Mouse (Mus musculus): Measurements from ENCODE around the gene Vsx2. TPM values are rescaled to one million over a fixed set of nuclear protein-coding genes. Genes with fewer than 3 reads are reported as not detected.
A peak's percentile ranks its signal among the peaks of the same experiment; 100 is the strongest.

The Vsx2 gene
- polyA plus RNA-seq (2014; fragmentation: Nextera tagmentation; extraction: Ambion mirVana): 7.3 and 7.4 TPM in 2 replicates

- Histone ChIP-seq H3K9me3 (ENCODE audit: control insufficient read depth, low read length) (no peaks in the 10 kb centered on the region), H3K4me3 (ENCODE audit: low read depth, low read length) (peak within 1 kb of the TSS; percentile 24), H3K4me1 (ENCODE audit: control insufficient read depth, insufficient read depth, low read length) (no peaks in the 10 kb centered on the region), H3K27ac (ENCODE audit: low read depth, low read length) (no peak within 1 kb of the TSS), H3K36me3 (ENCODE audit: control insufficient read depth, insufficient read depth, low read length) (no peaks in the 10 kb centered on the region), H3K27me3 (ENCODE audit: control insufficient read depth, insufficient read depth, low read length) (peaks cover 67% of the 10 kb centered on the region), H3K9ac (ENCODE audit: low read length) (no peak within 1 kb of the TSS), H3K4me2 (ENCODE audit: low read depth) (no peak within 1 kb of the TSS)
- peak; percentile 33 for DNase-seq (ENCODE audit: low spot score)
- ATAC-seq (ENCODE audit: insufficient read depth, low FRiP score, low TSS enrichment): no peak
- 2% methylated on average over 24 of the region's 25 CpGs for WGBS
Observed at GRCm38 (mm10) chr12:84569336-84569970, at the start of gene Vsx2. Vsx2 (plus strand) TSS chr12:84569762.

GRCm38 (mm10) chr12:84523728-84524127 lies 45.8 kb upstream of the Vsx2 start:
- Histone ChIP-seq H3K4me2 (ENCODE audit: low read depth) (no peak overlapping the region), H3K4me1 (ENCODE audit: control insufficient read depth, insufficient read depth, low read length) (no peaks in the 10 kb centered on the region), H3K36me3 (ENCODE audit: control insufficient read depth, insufficient read depth, low read length) (no peaks in the 10 kb centered on the region), H3K27ac (ENCODE audit: low read depth, low read length) (no peak overlapping the region), H3K27me3 (ENCODE audit: control insufficient read depth, insufficient read depth, low read length) (no peaks in the 10 kb centered on the region), H3K9me3 (ENCODE audit: control insufficient read depth, low read length) (no peaks in the 10 kb centered on the region), H3K4me3 (ENCODE audit: low read depth, low read length) (no peak overlapping the region), H3K9ac (ENCODE audit: low read length) (no peak overlapping the region)
- 72% methylated on average over 3 of the region's 3 CpGs for WGBS
- ATAC-seq (ENCODE audit: insufficient read depth, low FRiP score, low TSS enrichment) (no peak), DNase-seq (ENCODE audit: low spot score) (no peak)

- H3K4me2 ChIP-seq (ENCODE audit: low read depth): no peak overlapping the region
- H3K27me3 ChIP-seq (ENCODE audit: control insufficient read depth, insufficient read depth, low read length): no peaks in the 10 kb centered on the region
- no peaks in the 10 kb centered on the region for H3K36me3 ChIP-seq (ENCODE audit: control insufficient read depth, insufficient read depth, low read length)
- no peak overlapping the region for H3K4me3 ChIP-seq (ENCODE audit: low read depth, low read length)
- no peaks in the 10 kb centered on the region for H3K9me3 ChIP-seq (ENCODE audit: control insufficient read depth, low read length)
- H3K9ac ChIP-seq (ENCODE audit: low read length): no peak overlapping the region
- WGBS: 68% methylated on average over 11 of the region's 11 CpGs
- ATAC-seq (ENCODE audit: insufficient read depth, low FRiP score, low TSS enrichment) (no peak), DNase-seq (ENCODE audit: low spot score) (no peak)
- no peak overlapping the region for H3K27ac ChIP-seq (ENCODE audit: low read depth, low read length)
- no peaks in the 10 kb centered on the region for H3K4me1 ChIP-seq (ENCODE audit: control insufficient read depth, insufficient read depth, low read length)
Observed at GRCm38 (mm10) chr12:84524147-84525050, 45.2 kb upstream of the Vsx2 start.

GRCm38 (mm10) chr12:84525422-84525821 lies 44.1 kb upstream of the Vsx2 start:
- no peak overlapping the region for H3K9ac ChIP-seq (ENCODE audit: low read length)

GRCm38 (mm10) chr12:84530426-84530825 lies 39.1 kb upstream of the Vsx2 start:
- Histone ChIP-seq H3K4me1 (ENCODE audit: control insufficient read depth, insufficient read depth, low read length) (peaks cover 9% of the 10 kb centered on the region), H3K4me2 (ENCODE audit: low read depth) (no peak overlapping the region), H3K36me3 (ENCODE audit: control insufficient read depth, insufficient read depth, low read length) (no peaks in the 10 kb centered on the region), H3K27me3 (ENCODE audit: control insufficient read depth, insufficient read depth, low read length) (no peaks in the 10 kb centered on the region), H3K9ac (ENCODE audit: low read length) (no peak overlapping the region), H3K9me3 (ENCODE audit: control insufficient read depth, low read length) (no peaks in the 10 kb centered on the region), H3K4me3 (ENCODE audit: low read depth, low read length) (no peak overlapping the region), H3K27ac (ENCODE audit: low read depth, low read length) (no peak overlapping the region)
- WGBS: 91% methylated on average over 5 of the region's 5 CpGs
- no peak for ATAC-seq (ENCODE audit: insufficient read depth, low FRiP score, low TSS enrichment)
- no peak for DNase-seq (ENCODE audit: low spot score)

More at GRCm38 (mm10) chr12:84525422-84525821, 44.1 kb upstream of the Vsx2 start:
- no peak for DNase-seq (ENCODE audit: low spot score)
- H3K36me3 ChIP-seq (ENCODE audit: control insufficient read depth, insufficient read depth, low read length): no peaks in the 10 kb centered on the region
- no peaks in the 10 kb centered on the region for H3K4me1 ChIP-seq (ENCODE audit: control insufficient read depth, insufficient read depth, low read length)
- no peak overlapping the region for H3K4me2 ChIP-seq (ENCODE audit: low read depth)
- ATAC-seq (ENCODE audit: insufficient read depth, low FRiP score, low TSS enrichment): no peak
- no peaks in the 10 kb centered on the region for H3K9me3 ChIP-seq (ENCODE audit: control insufficient read depth, low read length)
- H3K4me3 ChIP-seq (ENCODE audit: low read depth, low read length): no peak overlapping the region
- H3K27ac ChIP-seq (ENCODE audit: low read depth, low read length): no peak overlapping the region
- 89% methylated on average over 12 of the region's 12 CpGs for WGBS
- no peaks in the 10 kb centered on the region for H3K27me3 ChIP-seq (ENCODE audit: control insufficient read depth, insufficient read depth, low read length)

GRCm38 (mm10) chr12:84531906-84532829 lies 37.4 kb upstream of the Vsx2 start:
- no peaks in the 10 kb centered on the region for H3K9me3 ChIP-seq (ENCODE audit: control insufficient read depth, low read length)
- peak; percentile 74 for ATAC-seq (ENCODE audit: insufficient read depth, low FRiP score, low TSS enrichment)

GRCm38 (mm10) chr12:84532830-84533199 lies 36.7 kb upstream of the Vsx2 start:
- 0 out of 2 replicates have a peak, but pooled peaks have one; percentile 31 for ATAC-seq (ENCODE audit: insufficient read depth, low FRiP score, low TSS enrichment)
- H3K9me3 ChIP-seq (ENCODE audit: control insufficient read depth, low read length): no peaks in the 10 kb centered on the region
- no peak overlapping the region for H3K27ac ChIP-seq (ENCODE audit: low read depth, low read length)
- WGBS: 73% methylated on average over 8 of the region's 8 CpGs
- no peaks in the 10 kb centered on the region for H3K27me3 ChIP-seq (ENCODE audit: control insufficient read depth, insufficient read depth, low read length)
- H3K9ac ChIP-seq (ENCODE audit: low read length): no peak overlapping the region
- no peak for DNase-seq (ENCODE audit: low spot score)
- H3K36me3 ChIP-seq (ENCODE audit: control insufficient read depth, insufficient read depth, low read length): no peaks in the 10 kb centered on the region
- peaks cover 9% of the 10 kb centered on the region for H3K4me1 ChIP-seq (ENCODE audit: control insufficient read depth, insufficient read depth, low read length)
- H3K4me2 ChIP-seq (ENCODE audit: low read depth): no peak overlapping the region
- no peak overlapping the region for H3K4me3 ChIP-seq (ENCODE audit: low read depth, low read length)

More at GRCm38 (mm10) chr12:84531906-84532829, 37.4 kb upstream of the Vsx2 start:
- peak; percentile 44 for DNase-seq (ENCODE audit: low spot score)
- no peaks in the 10 kb centered on the region for H3K36me3 ChIP-seq (ENCODE audit: control insufficient read depth, insufficient read depth, low read length)
- no peak overlapping the region for H3K4me2 ChIP-seq (ENCODE audit: low read depth)
- 42% methylated on average over 13 of the region's 13 CpGs for WGBS
- H3K9ac ChIP-seq (ENCODE audit: low read length): no peak overlapping the region
- no peak overlapping the region for H3K27ac ChIP-seq (ENCODE audit: low read depth, low read length)
- H3K4me1 ChIP-seq (ENCODE audit: control insufficient read depth, insufficient read depth, low read length): peaks cover 9% of the 10 kb centered on the region
- no peak overlapping the region for H3K4me3 ChIP-seq (ENCODE audit: low read depth, low read length)
- no peaks in the 10 kb centered on the region for H3K27me3 ChIP-seq (ENCODE audit: control insufficient read depth, insufficient read depth, low read length)

- no peak for DNase-seq (ENCODE audit: low spot score)
- Histone ChIP-seq H3K9ac (ENCODE audit: low read length) (no peak overlapping the region), H3K27ac (ENCODE audit: low read depth, low read length) (no peak overlapping the region), H3K9me3 (ENCODE audit: control insufficient read depth, low read length) (no peaks in the 10 kb centered on the region), H3K4me3 (ENCODE audit: low read depth, low read length) (no peak overlapping the region), H3K36me3 (ENCODE audit: control insufficient read depth, insufficient read depth, low read length) (no peaks in the 10 kb centered on the region), H3K4me1 (ENCODE audit: control insufficient read depth, insufficient read depth, low read length) (peaks cover 9% of the 10 kb centered on the region), H3K27me3 (ENCODE audit: control insufficient read depth, insufficient read depth, low read length) (no peaks in the 10 kb centered on the region), H3K4me2 (ENCODE audit: low read depth) (no peak overlapping the region)
- WGBS: 70% methylated on average over 7 of the region's 7 CpGs
- ATAC-seq (ENCODE audit: insufficient read depth, low FRiP score, low TSS enrichment): no peak
Observed at GRCm38 (mm10) chr12:84533706-84534486, 35.7 kb upstream of the Vsx2 start.
